13 mouse cellular contexts compared by ENCODE assay signal in the genomic region with DNA sequence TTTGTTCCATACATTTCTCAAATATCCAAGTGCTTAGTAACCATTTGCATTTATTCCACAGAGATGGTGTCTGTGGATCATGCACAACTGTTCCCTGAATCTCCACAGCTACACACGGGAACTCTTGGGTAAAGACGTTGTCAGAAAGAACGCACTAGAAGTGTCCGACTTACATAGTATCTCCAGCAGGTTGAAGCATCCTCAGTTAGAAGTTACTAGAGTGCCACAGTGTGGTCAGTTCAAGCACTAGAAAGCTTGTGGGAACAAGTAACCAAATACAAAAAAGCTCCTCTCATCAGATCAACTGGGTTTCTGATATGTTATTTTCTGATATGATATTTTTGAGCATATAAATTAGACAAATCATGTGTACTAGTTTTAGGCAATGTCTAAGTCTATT.
DNase-seq lines count a peak whose midpoint lies in the region; ATAC-seq lines count a peak whose summit lies in the region.
"Had no signal": no experiment of that assay in that cellular context is flagged by ENCODE, and none has a peak within 500 bp of the region (broad histone marks: within the 10 kb centered on the region; RNA-seq: fewer than 3 reads in every experiment).

No protein-coding gene starts in this region.

- ATAC-seq in megakaryocyte, adult 5-6 weeks (ENCODE audit: poor library complexity, severe bottlenecking) = no peak
- ATAC-seq in megakaryocyte progenitor cell, adult 5-6 weeks (replicated peaks; ENCODE audit: poor library complexity) = no peak
- ATAC-seq: activated CD4-positive, CD25-positive, alpha-beta regulatory T cell, adult 4 months; intestine, embryonic 16.5 days had no signal

- peak; percentile 16 for DNase-seq in embryo, embryonic 11 days
- DNase-seq in embryo, embryonic 10.5 days (ENCODE audit: low spot score) = no peak
- DNase-seq in layer of hippocampus, adult 11-12 months (ENCODE audit: low spot score) = peak; percentile 46
- no peak for DNase-seq in layer of hippocampus, postnatal 36 days
- DNase-seq in adipocyte (ENCODE audit: low spot score) = peak; percentile 6
- peak; percentile 34 to 65 for DNase-seq in left cerebral cortex, postnatal 14 days (ENCODE audit: low spot score in 2 of 2)
- DNase-seq: cerebellum, postnatal 25 days; gastrocnemius, postnatal 14 days; liver, embryonic 13.5 days had no signal

- intact Hi-C loops in left cerebral cortex, postnatal 14 days (cut with DNase I) = loop anchor here (10.0 kb wide), 1 partner anchor 706 kb away; no protein-coding TSS in a partner anchor

Comparison
In these comparisons a context has a peak if more than half of its experiments do, and no peak if none do; other contexts are left out.
1. DNase-seq: peak in embryo, embryonic 11 days (single experiment), layer of hippocampus, adult 11-12 months (single experiment), adipocyte (single experiment) and left cerebral cortex, postnatal 14 days (2 of 2); none in embryo, embryonic 10.5 days (single experiment) and layer of hippocampus, postnatal 36 days (0 of 2).